ENCODE assay signal across 13 mouse cellular contexts in the genomic region with DNA sequence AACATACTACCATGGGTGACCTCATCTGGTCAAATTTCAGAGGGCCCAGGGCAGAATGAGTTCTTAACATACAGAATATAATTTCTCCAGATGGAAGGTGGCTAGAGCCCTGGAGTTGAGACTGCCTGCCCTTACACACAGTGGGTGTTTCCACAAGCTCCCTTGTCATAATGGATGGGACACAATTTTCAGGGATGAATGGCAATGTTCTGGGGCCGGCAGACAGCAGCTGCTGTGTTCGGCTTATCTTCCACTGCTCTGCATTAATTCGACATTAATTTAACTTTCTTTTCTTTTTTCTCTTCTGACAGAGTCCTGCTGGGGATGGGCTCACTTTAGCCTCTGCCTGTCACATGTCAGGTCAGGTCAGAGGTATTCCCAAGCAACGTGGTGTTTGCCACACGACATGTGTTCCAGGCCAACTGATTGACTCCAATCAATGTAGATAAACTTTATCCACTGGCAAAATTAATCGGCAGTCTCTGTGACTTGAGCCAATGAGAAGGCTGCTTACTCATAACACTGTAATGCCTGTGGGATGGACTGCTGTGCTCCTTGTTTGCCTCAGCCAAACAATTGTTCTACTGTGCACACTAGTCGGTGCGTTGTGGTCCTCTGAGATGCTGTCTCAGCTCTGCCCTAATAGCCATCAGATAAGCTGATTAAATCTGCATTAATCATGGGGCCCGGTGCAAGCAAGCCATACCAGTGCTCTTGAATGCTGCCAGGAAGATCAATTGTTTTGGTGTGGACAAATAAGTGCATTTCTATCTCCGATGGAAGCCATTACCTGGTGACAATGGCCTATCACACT.
DNase-seq lines count a peak whose midpoint lies in the region; ATAC-seq and TF ChIP-seq lines count a peak whose summit lies in the region.
"Had no signal": no experiment of that assay in that cellular context is flagged by ENCODE, and none has a peak within 500 bp of the region (broad histone marks: within the 10 kb centered on the region; RNA-seq: fewer than 3 reads in every experiment).

No protein-coding gene starts in this region.

- no peaks in the 10 kb centered on the region for H3K27me3 ChIP-seq in forebrain, embryonic 14.5 days (replicated peaks; ENCODE audit: control insufficient read depth, insufficient read depth, low read length)
- no peaks in the 10 kb centered on the region for H3K27me3 ChIP-seq in forebrain, postnatal 0 days (ENCODE audit: insufficient read depth, low read length)
- no peaks in the 10 kb centered on the region for H3K27me3 ChIP-seq in hindbrain, embryonic 12.5 days
- H3K27me3 ChIP-seq in neural tube, embryonic 14.5 days (ENCODE audit: control insufficient read depth, insufficient read depth, low read length), result no peaks in the 10 kb centered on the region
- no peaks in the 10 kb centered on the region for H3K27me3 ChIP-seq in heart, embryonic 10.5 days (ENCODE audit: insufficient read depth, poor library complexity, severe bottlenecking)

- no peaks in the 10 kb centered on the region for H3K9me3 ChIP-seq in forebrain, embryonic 14.5 days (replicated peaks; ENCODE audit: control insufficient read depth, low read length)
- H3K9me3 ChIP-seq in forebrain, postnatal 0 days (ENCODE audit: low read length), result no peaks in the 10 kb centered on the region
- no peaks in the 10 kb centered on the region for H3K9me3 ChIP-seq in hindbrain, embryonic 12.5 days (replicated peaks)
- no peaks in the 10 kb centered on the region for H3K9me3 ChIP-seq in neural tube, embryonic 14.5 days (ENCODE audit: control insufficient read depth, low read length)
- no peaks in the 10 kb centered on the region for H3K9me3 ChIP-seq in heart, embryonic 10.5 days

- H3K4me2 ChIP-seq in forebrain, embryonic 14.5 days (ENCODE audit: low read length), result no peak overlapping the region
- no peak overlapping the region for H3K4me2 ChIP-seq in forebrain, postnatal 0 days (ENCODE audit: low read depth)
- no peak overlapping the region for H3K4me2 ChIP-seq in hindbrain, embryonic 12.5 days (replicated peaks)
- no peak overlapping the region for H3K4me2 ChIP-seq in neural tube, embryonic 14.5 days (ENCODE audit: low read depth, low read length)
- H3K4me2 ChIP-seq: heart, embryonic 11.5 days had no signal

- H3K4me1 ChIP-seq in forebrain, embryonic 14.5 days (ENCODE audit: control insufficient read depth, insufficient read depth, low read length), result peaks cover 21% of the 10 kb centered on the region
- no peaks in the 10 kb centered on the region for H3K4me1 ChIP-seq in forebrain, postnatal 0 days (ENCODE audit: insufficient read depth)
- peaks cover 40% of the 10 kb centered on the region for H3K4me1 ChIP-seq in hindbrain, embryonic 12.5 days
- H3K4me1 ChIP-seq in neural tube, embryonic 14.5 days (ENCODE audit: control insufficient read depth, insufficient read depth, low read length), result peaks cover 10% of the 10 kb centered on the region
- no peaks in the 10 kb centered on the region for H3K4me1 ChIP-seq in heart, embryonic 10.5 days

- H3K36me3 ChIP-seq in forebrain, embryonic 14.5 days (ENCODE audit: control insufficient read depth, insufficient read depth, low read length), result no peaks in the 10 kb centered on the region
- no peaks in the 10 kb centered on the region for H3K36me3 ChIP-seq in forebrain, postnatal 0 days (ENCODE audit: insufficient read depth)
- H3K36me3 ChIP-seq in hindbrain, embryonic 12.5 days, result no peaks in the 10 kb centered on the region
- H3K36me3 ChIP-seq in neural tube, embryonic 14.5 days (ENCODE audit: control insufficient read depth, insufficient read depth, low read length), result no peaks in the 10 kb centered on the region
- H3K36me3 ChIP-seq in heart, embryonic 10.5 days, result no peaks in the 10 kb centered on the region

- DNase-seq in forebrain, embryonic 14.5 days (ENCODE audit: low spot score), result peak; percentile 26
- DNase-seq in forebrain, postnatal 0 days, result no peak
- DNase-seq in 3T3-L1 (ENCODE audit: low read depth, low spot score), result peak; percentile 31
- no peak for DNase-seq in cerebellum, adult 11-12 months
- no peak for DNase-seq in heart, embryonic 10.5 days (ENCODE audit: low spot score)
- no peak for DNase-seq in kidney, adult 18-20 months
- DNase-seq: cerebellum, postnatal 36 days; lung, postnatal 4 days; right cerebral cortex, postnatal 4 days had no signal

- no peak for TF ChIP-seq CTCF in forebrain, postnatal 0 days (IDR thresholded peaks at IDR 0.05; ENCODE audit: low read depth)

- H3K9ac ChIP-seq in forebrain, embryonic 14.5 days (ENCODE audit: low read length), result no peak overlapping the region
- no peak overlapping the region for H3K9ac ChIP-seq in forebrain, postnatal 0 days
- H3K9ac ChIP-seq in hindbrain, embryonic 12.5 days, result no peak overlapping the region
- no peak overlapping the region for H3K9ac ChIP-seq in neural tube, embryonic 14.5 days (replicated peaks; ENCODE audit: low read depth, low read length)
- H3K9ac ChIP-seq: liver, embryonic 14.5 days had no signal

- H3K27ac ChIP-seq in forebrain, embryonic 14.5 days (ENCODE audit: low read depth, low read length), result no peak overlapping the region
- no peak overlapping the region for H3K27ac ChIP-seq in forebrain, postnatal 0 days (ENCODE audit: low read depth, low read length)
- peak overlapping the region; percentile 41 for H3K27ac ChIP-seq in hindbrain, embryonic 12.5 days
- H3K27ac ChIP-seq in neural tube, embryonic 14.5 days (ENCODE audit: low read depth, low read length), result no peak overlapping the region
- H3K27ac ChIP-seq in heart, embryonic 10.5 days, result no peak overlapping the region
- H3K27ac ChIP-seq: liver, embryonic 14.5 days had no signal

- WGBS in forebrain, embryonic 14.5 days, result 22% methylated on average over 10 of the region's 10 CpGs
- 25% methylated on average over 10 of the region's 10 CpGs for WGBS in forebrain, postnatal 0 days
- WGBS in hindbrain, embryonic 12.5 days, result 27% methylated on average over 10 of the region's 10 CpGs
- WGBS in neural tube, embryonic 14.5 days, result 16% methylated on average over 10 of the region's 10 CpGs
- 68% methylated on average over 10 of the region's 10 CpGs for WGBS in heart, embryonic 10.5 days

- peak; percentile 42 for ATAC-seq in forebrain, embryonic 14.5 days
- no peak for ATAC-seq in forebrain, postnatal 0 days
- peak; percentile 87 for ATAC-seq in hindbrain, embryonic 12.5 days (ENCODE audit: low FRiP score)
- ATAC-seq in neural tube, embryonic 14.5 days (ENCODE audit: low read depth), result 0 out of 2 replicates have a peak, but pooled peaks have one; percentile 13

- H3K4me3 ChIP-seq in forebrain, embryonic 14.5 days (ENCODE audit: low read depth, low read length), result no peak overlapping the region
- no peak overlapping the region for H3K4me3 ChIP-seq in forebrain, postnatal 0 days (ENCODE audit: low read depth, low read length)
- H3K4me3 ChIP-seq in hindbrain, embryonic 12.5 days, result no peak overlapping the region
- no peak overlapping the region for H3K4me3 ChIP-seq in neural tube, embryonic 14.5 days (ENCODE audit: low read depth, low read length)
- no peak overlapping the region for H3K4me3 ChIP-seq in heart, embryonic 10.5 days

Comparison
In these comparisons a context has a peak if more than half of its experiments do, and no peak if none do; other contexts are left out.
1. DNase-seq: peak in forebrain, embryonic 14.5 days (single experiment) and 3T3-L1 (single experiment); none in forebrain, postnatal 0 days (single experiment), cerebellum, adult 11-12 months (single experiment), heart, embryonic 10.5 days (single experiment) and kidney, adult 18-20 months (single experiment).